Mouse (Mus musculus): Measurements from ENCODE around the gene Ambra1.

- TF ChIP-seq CHD2 (IDR thresholded peaks at IDR 0.05; ENCODE audit: low read length) = no peak
- TF ChIP-seq POLR2AphosphoS2 (IDR thresholded peaks at IDR 0.05; ENCODE audit: low read depth, low read length) = no peak
- TF ChIP-seq EP300 (IDR thresholded peaks at IDR 0.05; ENCODE audit: low read length) = no peak
- no peak for TF ChIP-seq CTCF (conservative IDR thresholded peaks at IDR 0.05 in 1 of 2, IDR thresholded peaks at IDR 0.05 in 1 of 2; ENCODE audit: low read depth in 2 of 2, low read length in 2 of 2)
Observed at GRCm38 (mm10) chr2:91723951-91724350, 6.0 kb upstream of the Ambra1 start.
